Mouse (Mus musculus) cerebellum, postnatal 14 days (tissue): ENCODE measurements around the gene Actg1.

Experiments used
- DNase-seq, 2 experiments: peaks; one replicate each; pipeline ENCODE4 v3.0.0; 2021; ENCODE audit warnings: mixed read lengths in 2 of 2

The Actg1 gene

DNA sequence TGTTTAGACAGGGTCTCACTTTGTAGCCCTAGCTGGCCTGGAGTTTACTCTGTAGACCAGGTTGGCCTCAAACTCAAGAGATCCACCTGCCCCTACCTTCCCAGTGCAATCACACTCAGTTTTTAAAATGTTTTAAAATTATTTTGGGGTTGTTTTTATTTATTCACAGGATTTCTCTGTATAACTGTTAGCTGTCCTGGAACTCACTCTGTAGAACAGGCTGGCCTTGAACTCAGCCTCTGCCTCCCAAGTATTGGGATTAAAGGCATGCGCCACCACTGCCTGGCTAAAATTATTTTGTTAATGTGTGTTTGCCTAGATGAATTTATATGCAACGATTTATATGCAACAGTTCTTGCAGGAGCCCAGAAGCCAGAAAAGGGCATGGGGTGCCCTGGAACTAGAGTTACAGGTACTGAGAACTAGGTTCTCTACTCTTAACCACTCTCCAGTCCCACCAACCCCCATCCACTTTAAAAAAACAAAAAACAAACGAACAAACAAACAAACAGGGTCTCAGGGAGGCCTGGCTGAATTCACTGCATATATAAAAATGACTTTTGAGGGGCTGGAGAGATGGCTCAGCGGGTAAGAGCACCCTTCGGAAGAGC is 3.9 kb downstream of the Actg1 start:
- DNase-seq: peak; percentile 8 to 12

DNA sequence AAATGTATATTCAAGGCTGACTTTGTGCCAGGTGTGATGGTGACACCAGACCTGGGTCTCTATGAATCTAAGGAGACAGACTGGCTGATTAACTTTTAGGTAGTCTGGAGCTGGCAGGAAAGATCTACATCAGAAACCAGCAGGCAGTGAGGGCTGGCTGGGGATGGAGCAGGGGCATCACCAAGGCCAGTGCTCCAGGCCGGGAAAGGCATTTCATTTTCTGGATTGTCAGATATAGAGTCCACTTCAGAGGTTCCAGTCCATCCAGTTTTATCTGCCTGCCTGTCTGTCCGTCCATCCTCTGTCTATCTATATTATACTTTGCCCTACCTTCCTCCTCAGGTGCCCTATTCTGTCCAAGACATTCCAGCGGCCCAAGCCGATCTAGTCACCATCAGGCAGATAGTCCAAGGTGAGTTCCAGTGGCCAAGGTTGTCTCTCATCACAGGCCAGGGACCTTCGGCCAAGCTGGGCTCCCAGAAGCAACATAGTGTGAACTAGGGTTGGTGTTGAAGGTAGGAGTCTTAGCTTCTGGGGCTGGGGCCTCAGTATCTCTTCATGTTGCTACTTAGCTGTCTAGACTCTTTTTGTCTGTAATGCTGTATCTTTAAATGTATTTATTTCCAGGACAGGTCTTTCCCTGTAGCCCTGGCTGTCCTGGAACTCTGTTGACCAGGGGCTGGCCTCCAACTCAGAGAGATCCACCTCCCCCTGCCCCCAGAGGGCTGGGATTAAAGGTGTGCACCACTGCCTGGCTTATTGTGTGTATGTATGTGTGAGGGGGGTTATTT is 4.6 kb downstream of the Actg1 start:
- peak; percentile 13 to 22 for DNase-seq

DNA sequence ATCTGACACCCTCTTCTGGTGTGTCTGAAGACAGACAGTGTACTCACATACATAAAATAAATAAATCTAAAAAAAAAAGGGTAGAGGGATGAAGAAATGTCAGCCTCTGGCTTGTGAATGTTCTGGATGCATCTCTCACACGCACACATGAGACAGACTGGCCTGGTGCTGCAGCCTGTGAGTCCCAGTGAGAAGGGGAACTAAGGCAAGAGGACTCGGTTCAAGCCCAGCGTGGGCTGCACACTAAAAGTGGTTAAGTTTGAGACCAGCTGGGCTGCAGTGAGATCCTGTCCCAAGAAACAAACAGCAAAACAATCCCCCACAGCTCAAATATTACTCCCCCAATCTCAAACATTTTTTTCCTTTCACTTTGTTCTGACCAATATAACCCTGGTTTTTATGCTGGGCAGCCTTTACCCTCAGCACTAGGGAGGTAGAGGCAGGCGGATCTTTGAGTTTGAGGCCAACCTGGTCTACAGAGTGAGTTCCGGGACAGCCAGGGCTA is 5.6 kb downstream of the Actg1 start:
- no peak for DNase-seq

DNA sequence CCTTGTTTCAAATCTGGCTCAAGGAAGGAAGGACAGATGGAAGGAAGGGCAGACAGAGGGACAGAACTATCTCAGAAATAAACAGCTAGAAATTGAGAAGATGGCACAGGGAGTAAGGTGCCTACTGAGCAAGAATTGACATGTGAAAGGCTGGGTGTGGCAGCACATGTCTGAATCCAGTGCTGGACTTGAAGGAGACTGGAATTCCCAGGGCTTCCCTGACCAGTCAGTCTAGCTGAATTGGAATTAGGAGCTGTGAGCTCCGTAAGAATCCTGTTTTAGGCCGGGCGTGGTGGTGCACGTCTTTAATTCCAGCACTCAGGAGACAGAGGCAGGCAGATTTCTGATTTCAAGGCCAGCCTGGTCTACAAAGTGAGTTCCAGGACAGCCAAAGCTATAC is 6.7 kb downstream of the Actg1 start:
- DNase-seq: no peak

- no peak for DNase-seq
Observed at GRCm38 (mm10) chr11:120339978-120340513, 8.3 kb downstream of the Actg1 start.

- DNase-seq: peak in 1 of 2 experiments; percentile 4
Observed at GRCm38 (mm10) chr11:120338786-120339185, 9.6 kb downstream of the Actg1 start.

- peak in 1 of 2 experiments; percentile 12 for DNase-seq
Observed at GRCm38 (mm10) chr11:120337447-120337846, 10.9 kb downstream of the Actg1 start.

DNA sequence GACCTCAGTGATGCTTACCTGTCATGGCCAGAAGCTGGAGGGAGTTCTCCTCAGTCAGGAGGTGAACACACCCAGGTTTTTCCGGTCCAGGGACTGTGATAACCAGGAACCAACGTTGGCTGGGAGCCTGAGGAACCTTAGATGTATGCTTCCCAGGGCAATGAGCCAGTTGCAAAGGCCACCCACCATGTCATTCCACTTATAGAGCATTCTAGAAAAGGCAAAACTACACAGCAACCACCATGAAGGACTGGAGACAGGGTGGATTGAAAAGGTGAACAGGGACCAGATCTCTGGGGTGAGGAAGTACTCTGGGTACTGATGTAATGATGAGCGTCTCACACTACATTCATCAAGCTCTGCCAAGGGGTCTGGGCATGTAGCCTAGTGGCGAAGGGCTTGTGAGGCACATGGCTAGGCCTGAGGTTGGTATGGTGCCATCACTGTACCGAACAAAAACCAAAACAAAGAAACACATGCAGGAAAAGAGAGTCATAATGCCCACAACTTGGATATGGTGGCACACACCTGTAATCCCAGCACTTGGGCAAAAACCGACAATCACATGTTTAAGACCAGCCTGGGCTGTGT is 12.8 kb downstream of the Actg1 start:
- peak; percentile 57 to 72 for DNase-seq

DNA sequence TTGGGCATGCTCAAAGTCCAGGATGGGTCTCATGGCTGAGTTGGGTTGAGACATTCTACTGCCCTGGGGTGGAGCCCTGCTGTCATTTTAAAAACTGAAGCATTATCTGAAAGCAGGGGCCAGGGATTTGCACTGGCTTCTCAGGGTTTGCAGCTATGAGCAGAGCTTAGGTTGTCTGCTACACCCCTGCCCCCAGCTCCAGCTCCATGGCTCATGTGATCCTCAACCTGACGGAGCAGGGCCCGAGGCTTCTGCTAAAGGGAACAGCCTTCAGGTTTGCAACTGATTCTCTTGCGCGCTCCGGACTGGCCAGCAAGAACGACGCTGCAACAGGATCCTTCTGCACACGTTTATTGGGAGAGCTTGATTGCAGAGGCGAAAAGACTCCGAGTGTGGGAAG is 28.2 kb downstream of the Actg1 start:
- no peak for DNase-seq

DNA sequence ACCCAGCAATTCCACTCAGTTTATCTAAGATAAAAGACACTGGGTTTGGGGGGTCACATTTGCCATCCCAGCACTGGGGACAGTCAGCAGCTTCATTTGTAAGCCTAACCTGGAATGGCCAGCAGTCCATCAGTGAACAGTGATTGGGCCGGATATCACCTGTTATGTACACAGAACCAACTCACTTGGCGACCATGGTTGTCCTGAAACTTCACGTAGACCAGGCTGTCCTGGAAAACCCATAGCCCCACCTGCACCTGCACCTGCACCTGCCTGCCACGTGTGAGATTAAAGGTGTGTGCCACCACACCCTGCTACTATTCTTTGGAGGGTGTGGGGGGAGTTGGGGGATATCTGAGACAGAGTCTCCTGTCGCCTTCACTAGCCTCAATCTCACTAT is 29.0 kb downstream of the Actg1 start:
- no peak for DNase-seq

GRCm38 (mm10) chr11:120317456-120317855 is 30.9 kb downstream of the Actg1 start:
- peak in 1 of 2 experiments; percentile 6 for DNase-seq

DNA sequence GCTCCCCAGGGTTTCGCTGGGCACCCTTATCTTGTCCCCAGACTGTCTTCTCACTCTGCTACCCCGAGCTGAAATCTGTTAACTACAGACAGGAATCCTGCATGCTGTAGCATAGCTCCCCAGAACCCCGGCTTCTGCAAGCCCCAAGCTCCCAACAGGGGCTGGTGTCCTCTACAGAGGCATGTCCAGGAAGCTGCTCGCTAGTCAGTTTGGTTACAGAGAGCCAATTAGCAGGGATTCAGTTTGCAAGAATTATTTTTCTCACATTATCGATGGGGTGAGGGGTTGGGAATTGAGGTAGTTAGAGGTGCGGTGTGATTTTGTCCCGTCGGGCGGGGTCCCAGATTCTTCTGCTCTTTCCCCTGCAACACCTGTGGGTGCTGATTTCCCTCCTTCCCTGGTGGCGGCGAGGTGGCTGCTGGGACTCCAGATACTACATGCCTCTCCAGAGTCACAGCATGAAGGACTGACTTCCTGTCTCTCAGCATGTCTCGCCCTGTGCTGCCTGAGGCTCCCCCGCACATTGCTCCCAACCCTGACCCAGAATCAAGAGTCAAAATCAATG is 31.6 kb downstream of the Actg1 start:
- peak; percentile 46 to 51 for DNase-seq

DNA sequence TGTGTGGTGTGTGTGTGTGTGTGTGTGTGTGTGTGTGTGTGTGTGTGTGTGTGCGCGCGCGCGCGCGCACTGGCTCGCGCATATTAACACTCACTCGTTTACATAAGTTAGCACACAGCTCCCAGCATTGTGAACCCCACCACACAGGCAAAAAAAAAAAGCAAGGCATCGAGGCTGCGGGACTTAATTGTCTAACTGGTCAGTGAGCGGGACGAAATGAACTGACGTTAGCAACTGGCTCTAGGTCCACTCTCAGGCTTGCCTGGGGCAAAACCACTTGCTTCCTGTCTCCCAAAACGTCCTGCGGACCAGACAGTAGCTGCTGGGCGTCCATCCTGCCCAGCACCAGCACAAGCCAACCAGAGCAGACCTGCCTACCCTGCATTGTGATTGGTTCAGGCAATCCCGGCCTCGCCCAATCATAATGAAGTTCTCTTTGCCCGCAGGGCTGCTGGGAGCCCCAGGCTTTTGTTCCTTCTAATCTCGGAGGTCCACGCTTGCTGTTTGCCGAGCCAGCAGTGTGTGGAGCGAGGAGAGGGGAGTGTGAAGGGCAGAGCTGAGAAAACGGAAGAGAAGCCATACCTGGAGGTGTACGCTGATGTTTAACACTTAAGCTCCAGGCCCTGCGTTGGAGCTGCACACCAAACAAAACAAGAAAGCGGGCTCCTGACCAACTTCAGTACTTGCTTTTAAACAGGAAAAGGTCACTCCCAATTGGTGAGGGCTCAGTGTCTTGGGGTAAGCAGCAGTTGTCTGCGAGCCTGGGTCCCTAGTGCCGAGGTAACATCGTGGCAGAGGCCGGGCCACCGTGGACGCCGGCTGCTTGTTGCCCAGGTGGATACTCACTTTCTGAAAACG is 32.3 kb downstream of the Actg1 start:
- peak; percentile 91 to 95 for DNase-seq

DNA sequence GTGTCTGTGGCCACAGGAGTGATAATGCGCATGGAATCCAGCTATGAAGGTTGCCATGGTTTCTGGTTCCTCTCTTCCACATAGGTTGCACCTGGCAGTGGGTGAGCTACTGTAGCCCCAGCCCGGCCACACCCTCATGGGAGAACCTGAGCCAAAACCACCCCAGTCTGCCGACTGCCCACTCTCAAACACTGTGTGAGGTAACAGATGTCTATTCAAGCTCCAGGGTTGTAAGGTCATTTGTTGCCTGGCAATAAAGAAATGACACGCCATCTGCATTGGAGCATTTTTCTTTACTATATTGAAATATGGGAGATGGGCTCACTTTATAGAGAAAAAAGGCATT is 33.0 kb downstream of the Actg1 start:
- DNase-seq: peak; percentile 65 to 69

GRCm38 (mm10) chr11:120314721-120315415 is 33.5 kb downstream of the Actg1 start:
- DNase-seq: peak; percentile 25 to 60

DNA sequence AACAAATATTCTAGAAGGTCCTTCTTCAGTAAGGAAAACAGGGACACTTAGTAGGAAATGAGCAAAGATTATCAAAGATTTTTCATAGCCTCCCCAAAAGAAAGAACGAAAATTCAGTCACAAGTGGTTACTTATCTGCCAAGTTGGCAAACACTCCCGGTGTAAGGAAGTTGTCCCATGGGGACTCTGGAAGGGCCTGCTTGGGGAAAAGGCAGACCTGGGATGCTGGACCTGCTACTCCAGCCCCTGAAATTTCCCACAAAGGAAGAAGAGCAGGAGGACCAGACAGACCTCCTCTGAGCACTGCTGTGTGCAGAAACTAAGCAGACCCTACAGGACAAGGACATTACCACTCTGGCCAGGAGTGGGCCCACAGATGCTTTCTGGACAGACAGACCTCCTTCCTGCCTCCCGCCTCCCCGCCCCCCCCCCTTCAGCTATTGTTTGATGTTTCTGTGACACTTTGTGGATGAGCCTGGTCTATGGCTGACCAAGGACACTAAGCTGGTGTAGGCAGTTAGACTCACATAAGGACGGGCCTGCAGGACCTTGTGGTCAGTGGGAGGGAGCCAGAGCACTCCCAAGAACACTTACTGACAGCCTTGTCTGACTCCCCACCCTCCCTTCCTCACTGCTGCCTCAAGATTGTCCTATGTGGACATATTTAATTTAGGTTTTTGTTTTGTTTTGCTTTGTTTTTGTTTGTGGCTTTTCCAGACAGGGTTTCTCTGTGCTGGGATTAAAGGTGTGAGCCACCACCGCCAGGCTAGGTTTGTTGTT is 34.2 kb downstream of the Actg1 start:
- DNase-seq: peak in 1 of 2 experiments; percentile 4

DNA sequence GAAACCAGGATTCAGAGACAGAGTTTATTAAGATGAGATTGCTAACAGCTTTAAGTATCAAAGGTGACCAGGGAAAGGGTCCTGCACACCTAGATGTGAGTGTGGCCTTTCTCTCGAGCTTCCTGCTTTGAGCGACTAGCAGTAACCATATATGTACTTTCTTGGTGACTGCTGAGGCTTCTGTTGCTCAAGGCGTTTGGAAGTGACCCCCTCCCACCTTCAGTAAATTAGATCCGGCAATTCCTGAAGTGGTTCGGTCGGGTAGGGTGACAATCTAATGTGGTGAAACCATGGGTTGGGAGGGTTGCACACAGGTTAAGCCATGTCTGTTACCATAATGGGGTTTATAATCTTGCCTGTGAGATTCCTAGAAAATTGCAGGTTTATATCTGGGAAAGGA is 36.3 kb downstream of the Actg1 start:
- no peak for DNase-seq

GRCm38 (mm10) chr11:120311561-120311960 is 36.8 kb downstream of the Actg1 start:
- DNase-seq: peak; percentile 30 to 31

DNA sequence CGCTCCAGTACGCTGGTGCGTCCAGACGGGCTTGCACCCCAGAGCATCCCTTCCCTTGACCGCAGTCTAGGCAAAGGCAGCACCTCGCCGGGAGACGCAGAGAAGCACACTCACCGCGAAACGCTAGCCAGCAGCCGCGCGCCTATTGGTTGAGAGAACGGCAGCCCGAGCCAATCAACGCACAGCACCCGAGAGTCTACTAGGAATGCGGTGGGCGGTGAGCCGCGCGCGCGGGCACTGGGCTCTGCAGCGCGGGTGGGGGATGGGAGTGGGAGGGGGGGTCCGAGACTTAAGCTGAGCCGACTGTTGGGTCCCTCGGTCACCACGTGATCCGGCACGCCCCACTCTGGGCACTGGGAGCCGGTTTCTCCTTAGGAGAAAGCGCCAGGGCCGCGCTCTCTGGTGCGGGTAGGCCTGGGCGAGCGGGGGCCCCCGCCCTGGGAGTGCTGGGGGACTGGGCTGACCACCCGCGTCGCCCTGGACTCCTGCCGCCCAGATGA is 37.5 kb downstream of the Actg1 start:
- DNase-seq: peak; percentile 96 to 97
